Mouse (Mus musculus) MEL (cell line): Measurements from ENCODE around the gene Icam5. TPM values are rescaled to one million over a fixed set of nuclear protein-coding genes. Genes with fewer than 3 reads are reported as not detected.

Source experiments
- DNase-seq: peaks from one replicate; pipeline ENCODE4 v3.0.0; 2011; ENCODE audit warnings: low read depth, low spot score
- H3K27ac ChIP-seq: 2 replicates; pipeline ENCODE4 v1.5.1; 2012; ENCODE audit warnings: low read depth, mild to moderate bottlenecking, control low read depth, low read length, moderate library complexity; ENCODE audit not compliant: control insufficient read depth
- H3K27me3 ChIP-seq, 2 experiments: fragments of 150-350 bp in 1 of 2; sonication (generic) in 1 of 2; 2 replicates each; pipeline ENCODE4 v1.6.1; 2012; ENCODE audit warnings: low read length in 2 of 2, mild to moderate bottlenecking in 2 of 2, improper control_type of control experiment in 1 of 2, moderate library complexity in 1 of 2; ENCODE audit not compliant: insufficient read depth in 2 of 2, control insufficient read depth in 1 of 2
- H3K36me3 ChIP-seq, 2 experiments: 2 replicates each; pipeline ENCODE4 v1.6.1; 2012 to 2014; ENCODE audit warnings: low read length in 2 of 2, improper control_type of control experiment in 1 of 2, inconsistent platforms in 1 of 2, mild to moderate bottlenecking in 1 of 2; ENCODE audit not compliant: insufficient read depth in 2 of 2, control insufficient read depth in 1 of 2
- H3K4me1 ChIP-seq, 2 experiments: fragments of 150-350 bp in 1 of 2; sonication (generic) in 1 of 2; 2 replicates each; pipeline ENCODE4 v1.6.1; 2012; ENCODE audit warnings: low read length in 2 of 2, improper control_type of control experiment in 1 of 2, mild to moderate bottlenecking in 1 of 2; ENCODE audit not compliant: insufficient read depth in 2 of 2, control insufficient read depth in 1 of 2
- H3K4me3 ChIP-seq, 2 experiments: fragments of 150-350 bp in 1 of 2; sonication (generic) in 1 of 2; 2 replicates each; pipeline ENCODE4 v1.5.1; 2012; ENCODE audit warnings: low read depth in 2 of 2, low read length in 2 of 2, mild to moderate bottlenecking in 2 of 2, moderate library complexity in 2 of 2, control low read depth in 1 of 2, improper control_type of control experiment in 1 of 2; ENCODE audit not compliant: control insufficient read depth in 1 of 2, insufficient read depth in 1 of 2
- H3K79me2 ChIP-seq: 2 replicates; pipeline ENCODE4 v1.6.1; 2012; ENCODE audit warnings: mild to moderate bottlenecking, low read length, moderate library complexity; ENCODE audit not compliant: control insufficient read depth, poor library complexity, insufficient read depth
- H3K9ac ChIP-seq: 2 replicates; pipeline ENCODE4 v1.6.1; 2012; ENCODE audit warnings: low read depth, mild to moderate bottlenecking, control low read depth, low read length, moderate library complexity; ENCODE audit not compliant: control insufficient read depth, poor library complexity, severe bottlenecking
- H3K9me3 ChIP-seq: fragments of 150-350 bp; sonication (generic); replicated peaks from 2 replicates; pipeline ENCODE4 v1.6.1; 2012; ENCODE audit warnings: mild to moderate bottlenecking, low read length, improper control_type of control experiment, moderate library complexity; ENCODE audit not compliant: insufficient read depth
- BHLHE40 ChIP-seq: IDR thresholded peaks from 2 replicates; pipeline ENCODE4 v1.6.1; 2012; ENCODE audit warnings: low read depth, mild to moderate bottlenecking, inconsistent platforms, low read length, improper control_type of control experiment, borderline replicate concordance
- CHD1 ChIP-seq: IDR thresholded peaks from 2 replicates; pipeline ENCODE4 v1.6.1; 2012; ENCODE audit warnings: low read depth, mild to moderate bottlenecking, inconsistent platforms, low read length, improper control_type of control experiment
- CHD2 ChIP-seq: IDR thresholded peaks from 2 replicates; pipeline ENCODE4 v1.6.1; 2011; ENCODE audit warnings: low read length, improper control_type of control experiment
- CTCF ChIP-seq, 3 experiments: IDR thresholded peaks in 2 of 3; conservative IDR thresholded peaks in 1 of 3; 2 replicates each; pipeline ENCODE4 v1.5.1; 2011 to 2012; ENCODE audit warnings: low read length in 3 of 3, low read depth in 2 of 3, mild to moderate bottlenecking in 2 of 3, improper control_type of control experiment in 1 of 3, inconsistent platforms in 1 of 3, mixed read lengths in 1 of 3, moderate library complexity in 1 of 3; ENCODE audit not compliant: control insufficient read depth in 1 of 3, insufficient read depth in 1 of 3, poor library complexity in 1 of 3, severe bottlenecking in 1 of 3
- ELF1 ChIP-seq: IDR thresholded peaks from 2 replicates; pipeline ENCODE4 v1.6.1; 2014; ENCODE audit warnings: low read depth, mild to moderate bottlenecking, inconsistent platforms, low read length, improper control_type of control experiment, moderate library complexity
- ETS1 ChIP-seq: IDR thresholded peaks from 2 replicates; pipeline ENCODE4 v1.6.1; 2012; ENCODE audit warnings: low read depth, mild to moderate bottlenecking, inconsistent platforms, low read length, improper control_type of control experiment, moderate library complexity
- GABPA ChIP-seq: IDR thresholded peaks from 2 replicates; pipeline ENCODE4 v1.6.1; 2012; ENCODE audit warnings: low read depth, mild to moderate bottlenecking, inconsistent platforms, low read length, improper control_type of control experiment, moderate library complexity
- HCFC1 ChIP-seq: IDR thresholded peaks from 2 replicates; pipeline ENCODE4 v1.6.1; 2012; ENCODE audit warnings: low read depth, mild to moderate bottlenecking, inconsistent platforms, low read length, improper control_type of control experiment, moderate library complexity
- KAT2A ChIP-seq: conservative IDR thresholded peaks from 2 replicates; pipeline ENCODE4 v1.6.1; 2012; ENCODE audit warnings: low read depth, low read length, improper control_type of control experiment, inconsistent platforms
- MAFK ChIP-seq: IDR thresholded peaks from 2 replicates; pipeline ENCODE4 v1.6.1; 2011; ENCODE audit warnings: low read depth, mild to moderate bottlenecking, low read length, improper control_type of control experiment, borderline replicate concordance
- MXI1 ChIP-seq: IDR thresholded peaks from 2 replicates; pipeline ENCODE4 v1.6.1; 2011; ENCODE audit warnings: mild to moderate bottlenecking, low read depth, low read length, improper control_type of control experiment
- NRF1 ChIP-seq: IDR thresholded peaks from 2 replicates; pipeline ENCODE4 v1.6.1; 2014; ENCODE audit warnings: low read depth, mild to moderate bottlenecking, inconsistent platforms, low read length, improper control_type of control experiment, moderate library complexity; ENCODE audit not compliant: poor library complexity, insufficient read depth, severe bottlenecking
- POLR2A ChIP-seq, 2 experiments: IDR thresholded peaks; 2 replicates each; pipeline ENCODE4 v1.6.1; 2011 to 2012; ENCODE audit warnings: low read length in 2 of 2, mild to moderate bottlenecking in 2 of 2, control low read depth in 1 of 2, improper control_type of control experiment in 1 of 2, low read depth in 1 of 2, moderate library complexity in 1 of 2; ENCODE audit not compliant: control insufficient read depth in 1 of 2, insufficient read depth in 1 of 2, poor library complexity in 1 of 2
- RAD21 ChIP-seq: IDR thresholded peaks from 2 replicates; pipeline ENCODE4 v1.6.1; 2011; ENCODE audit warnings: mild to moderate bottlenecking, low read depth, low read length, improper control_type of control experiment
- SMC3 ChIP-seq: IDR thresholded peaks from 2 replicates; pipeline ENCODE4 v1.6.1; 2011; ENCODE audit warnings: low read depth, low read length, improper control_type of control experiment
- TAL1 ChIP-seq: IDR thresholded peaks from 2 replicates; pipeline ENCODE4 v1.6.1; 2012; ENCODE audit warnings: mild to moderate bottlenecking, inconsistent platforms, low read length, moderate library complexity, mixed read lengths
- TBP ChIP-seq: IDR thresholded peaks from 2 replicates; pipeline ENCODE4 v1.8.0; 2011; ENCODE audit warnings: low read depth, low read length, improper control_type of control experiment
- TCF12 ChIP-seq: IDR thresholded peaks from 2 replicates; pipeline ENCODE4 v1.6.1; 2014; ENCODE audit warnings: low read depth, mild to moderate bottlenecking, inconsistent platforms, low read length, improper control_type of control experiment, moderate library complexity
- UBTF ChIP-seq: IDR thresholded peaks from 2 replicates; pipeline ENCODE4 v1.6.1; 2012; ENCODE audit warnings: low read depth, mild to moderate bottlenecking, inconsistent platforms, low read length, improper control_type of control experiment, moderate library complexity, borderline replicate concordance; ENCODE audit not compliant: insufficient read depth
- USF2 ChIP-seq, 2 experiments: IDR thresholded peaks; 2 replicates each; pipeline ENCODE4 v1.6.1; 2011 to 2012; ENCODE audit warnings: improper control_type of control experiment in 2 of 2, low read length in 2 of 2, borderline replicate concordance in 1 of 2, inconsistent platforms in 1 of 2, low read depth in 1 of 2, mild to moderate bottlenecking in 1 of 2; ENCODE audit not compliant: insufficient read depth in 1 of 2
- ZC3H11A ChIP-seq: IDR thresholded peaks from 2 replicates; pipeline ENCODE4 v1.6.1; 2012; ENCODE audit warnings: low read depth, mild to moderate bottlenecking, inconsistent platforms, low read length, improper control_type of control experiment
- ZMIZ1 ChIP-seq: IDR thresholded peaks from 2 replicates; pipeline ENCODE4 v1.6.1; 2012; ENCODE audit warnings: low read depth, mild to moderate bottlenecking, inconsistent platforms, low read length, improper control_type of control experiment, moderate library complexity
- polyA plus RNA-seq, 2 experiments: library from polyadenylated mRNA; stranded (reverse) in 1 of 2; unstranded in 1 of 2; fragments of >175 nt in 1 of 2; fragments of >200 nt in 1 of 2; gene quantifications; 2 replicates each; pipeline versions ENCODE4 v1.2.1 to v1.2.4; 2012; ENCODE audit warnings: low replicate concordance in 2 of 2, low read depth in 1 of 2; ENCODE audit not compliant: insufficient read length in 2 of 2, insufficient read depth in 1 of 2, missing spikeins in 1 of 2
- total RNA-seq: library from RNA; depleted of rRNA; stranded (reverse); fragments of 300-350 nt; gene quantifications from 2 replicates; pipeline ENCODE4 v1.2.3, GENCODE M21; 2012

Gene Icam5
- total and polyA plus RNA-seq, 3 experiments, result 4.8 to 9.5 TPM; not detected in 1

GRCm38 (mm10) chr9:21036666-21037065 lies 4.8 kb downstream of the Icam5 start:
- H3K27ac ChIP-seq, result no peak overlapping the region
- no peak overlapping the region for H3K9ac ChIP-seq
- H3K4me3 ChIP-seq, result no peak overlapping the region
- H3K36me3 ChIP-seq, result peaks cover 0 to 24% of the 10 kb centered on the region in 2 experiments; a peak in 2 of 4 replicates
- H3K27me3 ChIP-seq, result no peaks in the 10 kb centered on the region
- no peaks in the 10 kb centered on the region for H3K9me3 ChIP-seq
- H3K79me2 ChIP-seq, result peaks cover 9% of the 10 kb centered on the region
- H3K4me1 ChIP-seq, result peaks cover 15 to 39% of the 10 kb centered on the region in 2 experiments
- DNase-seq, result no peak
- TF ChIP-seq POLR2A (IDR thresholded peaks at IDR 0.05; ENCODE audit: control insufficient read depth in 1 of 2, insufficient read depth in 1 of 2, low read depth in 1 of 2, low read length in 2 of 2, poor library complexity in 1 of 2) (no peak), TAL1 (no peak), HCFC1 (no peak), MAFK (no peak), USF2 (IDR thresholded peaks at IDR 0.05; ENCODE audit: borderline replicate concordance in 1 of 2, insufficient read depth in 1 of 2, low read depth in 1 of 2, low read length in 2 of 2) (no peak), NRF1 (no peak), RAD21 (no peak), ZC3H11A (no peak), BHLHE40 (no peak), ELF1 (no peak), CHD2 (no peak), UBTF (no peak), GABPA (no peak), CTCF (IDR thresholded peaks at IDR 0.05 in 2 of 3, conservative IDR thresholded peaks at IDR 0.05 in 1 of 3; ENCODE audit: control insufficient read depth in 1 of 3, insufficient read depth in 1 of 3, low read depth in 2 of 3, low read length in 3 of 3, poor library complexity in 1 of 3, severe bottlenecking in 1 of 3) (no peak), ETS1 (no peak), MXI1 (no peak), CHD1 (no peak), ZMIZ1 (no peak), SMC3 (no peak), TBP (no peak)

- peaks cover 9% of the 10 kb centered on the region for H3K79me2 ChIP-seq
- peaks cover 16 to 46% of the 10 kb centered on the region in 2 experiments for H3K4me1 ChIP-seq
- DNase-seq, result no peak
- H3K9me3 ChIP-seq, result no peaks in the 10 kb centered on the region
- H3K27me3 ChIP-seq, result no peaks in the 10 kb centered on the region
- H3K9ac ChIP-seq, result no peak overlapping the region
- no peak overlapping the region for H3K4me3 ChIP-seq
- peaks cover 0 to 28% of the 10 kb centered on the region in 2 experiments; a peak in 2 of 4 replicates for H3K36me3 ChIP-seq
- no peak overlapping the region for H3K27ac ChIP-seq
- no peak for TF ChIP-seq TCF12
- TF ChIP-seq RAD21, result no peak
- no peak for TF ChIP-seq KAT2A
- TF ChIP-seq TBP, result no peak
- no peak for TF ChIP-seq CTCF (IDR thresholded peaks at IDR 0.05 in 2 of 3, conservative IDR thresholded peaks at IDR 0.05 in 1 of 3; ENCODE audit: control insufficient read depth in 1 of 3, insufficient read depth in 1 of 3, low read depth in 2 of 3, low read length in 3 of 3, poor library complexity in 1 of 3, severe bottlenecking in 1 of 3)
- no peak for TF ChIP-seq GABPA
- TF ChIP-seq USF2 (IDR thresholded peaks at IDR 0.05; ENCODE audit: borderline replicate concordance in 1 of 2, insufficient read depth in 1 of 2, low read depth in 1 of 2, low read length in 2 of 2), result no peak
Measured at GRCm38 (mm10) chr9:21037481-21037891, 5.6 kb downstream of the Icam5 start.
